Mouse (Mus musculus) mesoderm, embryonic 11.5 days (tissue): ENCODE results near the gene Zfp141.

Source experiments
- DNase-seq: peaks from one replicate; pipeline ENCODE4 v3.0.0-alpha.2; 2012; ENCODE audit warnings: low read depth, low spot score

Gene Zfp141

GRCm38 (mm10) chr7:42505588-42505987 lies at the start of gene Zfp141:
Gene Zfp141, minus strand, starts transcription at chr7:42505740.
- DNase-seq = peak; percentile 93

GRCm38 (mm10) chr7:42551766-42552165 lies 46.2 kb upstream of the Zfp141 start:
- DNase-seq = no peak

GRCm38 (mm10) chr7:42505186-42505585 lies 354 bp downstream of the Zfp141 start:
- DNase-seq = peak; percentile 17

- no peak for DNase-seq
Measured at GRCm38 (mm10) chr7:42498248-42498647, 7.3 kb downstream of the Zfp141 start.

- no peak for DNase-seq
Measured at GRCm38 (mm10) chr7:42497356-42497755, 8.2 kb downstream of the Zfp141 start.

GRCm38 (mm10) chr7:42496202-42496601 lies 9.3 kb downstream of the Zfp141 start:
- DNase-seq = no peak

- no peak for DNase-seq
Measured at GRCm38 (mm10) chr7:42490859-42491258, 14.7 kb downstream of the Zfp141 start.

- no peak for DNase-seq
Measured at GRCm38 (mm10) chr7:42490358-42490757, 15.2 kb downstream of the Zfp141 start.

GRCm38 (mm10) chr7:42454640-42455039 lies 50.9 kb downstream of the Zfp141 start:
- DNase-seq = no peak

- DNase-seq = peak; percentile 14
Measured at GRCm38 (mm10) chr7:42450618-42451017, 54.9 kb downstream of the Zfp141 start.

- no peak for DNase-seq
Measured at GRCm38 (mm10) chr7:42447850-42448249, 57.7 kb downstream of the Zfp141 start, which contains the start of gene 4933421I07Rik. Gene 4933421I07Rik, minus strand, starts transcription at chr7:42448120.

- no peak for DNase-seq
Measured at GRCm38 (mm10) chr7:42447352-42447751, 58.2 kb downstream of the Zfp141 start.
